Mouse (Mus musculus): ENCODE measurements around the gene Gm20517. TPM values are rescaled to one million over a fixed set of nuclear protein-coding genes. Genes with fewer than 3 reads are reported as not detected.

The Gm20517 gene
- polyA plus RNA-seq, 1 experiment, result 1.3 TPM

- no peak overlapping the region for H3K4me3 ChIP-seq (ENCODE audit: insufficient read depth, poor library complexity, severe bottlenecking)
- H3K79me3 ChIP-seq (ENCODE audit: low read depth), result no peaks in the 10 kb centered on the region
- no peak overlapping the region for H3ac ChIP-seq (ENCODE audit: control insufficient read depth, insufficient read length, low read depth)
- no peaks in the 10 kb centered on the region for H3K36me3 ChIP-seq (ENCODE audit: control insufficient read depth, insufficient read depth)
- peaks cover 51% of the 10 kb centered on the region for H3K27me3 ChIP-seq (ENCODE audit: control insufficient read depth, insufficient read depth, insufficient read length)
- no peaks in the 10 kb centered on the region for H3K79me2 ChIP-seq (ENCODE audit: control insufficient read depth, insufficient read depth)
- TF ChIP-seq CTCF (IDR thresholded peaks at IDR 0.05; ENCODE audit: control insufficient read depth, insufficient read depth, insufficient read length) (no peak), FOSL1 (IDR thresholded peaks at IDR 0.05; ENCODE audit: insufficient read depth, low read length, poor library complexity, severe bottlenecking) (no peak), MAX (IDR thresholded peaks at IDR 0.05) (no peak), MYOG (IDR thresholded peaks at IDR 0.05; ENCODE audit: control insufficient read depth, extremely low read depth, insufficient read length) (no peak), USF1 (IDR thresholded peaks at IDR 0.05; ENCODE audit: low read depth) (no peak), MYOD1 (IDR thresholded peaks at IDR 0.05; ENCODE audit: control insufficient read depth, insufficient read length, low read depth) (no peak), CEBPB (IDR thresholded peaks at IDR 0.05; ENCODE audit: low read depth) (no peak)
Measured at GRCm38 (mm10) chr17:47730633-47731575, 119.5 kb downstream of the Gm20517 start.

Other genes starting within 250 kb of the Gm20517 start
- gene Mrps10, start 242.7 kb upstream of the Gm20517 start, polyA plus RNA-seq (2012; fragmentation: generic; extraction: Trizol), result 88.2 TPM
- gene Guca1b, start 226.2 kb upstream of the Gm20517 start, polyA plus RNA-seq (2012; fragmentation: generic; extraction: Trizol), result 0.11 TPM
- gene Guca1a, start 211.0 kb upstream of the Gm20517 start, polyA plus RNA-seq (2012; fragmentation: generic; extraction: Trizol), result 0.48 TPM
- gene AI661453, start 175.0 kb upstream of the Gm20517 start, polyA plus RNA-seq (2012; fragmentation: generic; extraction: Trizol), result 0.13 TPM
- not detected for gene 1700001C19Rik, start 174.2 kb upstream of the Gm20517 start, polyA plus RNA-seq (2012; fragmentation: generic; extraction: Trizol)
- 12.2 TPM for gene Taf8, start 109.3 kb upstream of the Gm20517 start, polyA plus RNA-seq (2012; fragmentation: generic; extraction: Trizol)
- gene Ccnd3, start 106.5 kb upstream of the Gm20517 start, polyA plus RNA-seq (2012; fragmentation: generic; extraction: Trizol), result 217 TPM
- 42.6 TPM for gene Bysl, start 97 bp upstream of the Gm20517 start, polyA plus RNA-seq (2012; fragmentation: generic; extraction: Trizol)
- 25.8 TPM for gene Med20, start within 50 bp of the Gm20517 start, polyA plus RNA-seq (2012; fragmentation: generic; extraction: Trizol)
- gene Usp49, start 19.1 kb downstream of the Gm20517 start, polyA plus RNA-seq (2012; fragmentation: generic; extraction: Trizol), result 3.2 TPM
- gene Tomm6, start 76.8 kb downstream of the Gm20517 start, polyA plus RNA-seq (2012; fragmentation: generic; extraction: Trizol), result 223 TPM
- gene Frs3, start 77.4 kb downstream of the Gm20517 start, polyA plus RNA-seq (2012; fragmentation: generic; extraction: Trizol), result 2.2 TPM
- gene Gm21981, start 82.9 kb downstream of the Gm20517 start, polyA plus RNA-seq (2012; fragmentation: generic; extraction: Trizol), result 1.3 TPM
- gene Prickle4, start 83.1 kb downstream of the Gm20517 start, polyA plus RNA-seq (2012; fragmentation: generic; extraction: Trizol), result 0.12 TPM
- gene Pgc, start 115.3 kb downstream of the Gm20517 start, polyA plus RNA-seq (2012; fragmentation: generic; extraction: Trizol), result not detected
- gene Tfeb, start 125.4 kb downstream of the Gm20517 start, polyA plus RNA-seq (2012; fragmentation: generic; extraction: Trizol), result 7.6 TPM
- gene Mdfi, start 223.1 kb downstream of the Gm20517 start, polyA plus RNA-seq (2012; fragmentation: generic; extraction: Trizol), result 0.68 TPM

All from C2C12 (cell line).